Mouse (Mus musculus) R1 (cell line): ENCODE measurements around the gene Hydin.
A peak's percentile ranks its signal among the peaks of the same experiment; 100 is the strongest.

Source experiments
- DNase-seq: peaks from one replicate; pipeline ENCODE4 v3.0.0-alpha.2; 2018; ENCODE audit warnings: low read depth, low spot score

Hydin gene

DNA sequence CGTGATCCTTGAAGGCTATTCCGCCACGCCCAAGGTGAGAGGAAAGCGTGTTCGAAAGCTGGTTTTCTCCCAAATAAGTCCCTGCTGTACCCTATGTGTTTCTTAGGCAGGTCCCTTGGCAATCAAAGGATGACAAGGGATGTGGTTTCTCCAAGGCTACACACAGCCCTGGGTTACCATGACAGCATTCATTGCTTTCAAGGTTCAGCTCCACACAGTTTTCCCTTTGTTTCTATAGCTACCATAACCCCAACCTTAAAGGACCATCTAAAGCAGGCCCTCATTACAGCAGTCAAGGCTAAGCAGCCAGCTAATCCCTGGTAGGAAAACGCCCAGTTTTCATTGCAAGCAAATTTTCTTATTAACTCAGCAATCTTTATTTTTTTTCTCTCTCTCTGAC lies 183.7 kb downstream of the Hydin start:
- peak; percentile 43 for DNase-seq

DNA sequence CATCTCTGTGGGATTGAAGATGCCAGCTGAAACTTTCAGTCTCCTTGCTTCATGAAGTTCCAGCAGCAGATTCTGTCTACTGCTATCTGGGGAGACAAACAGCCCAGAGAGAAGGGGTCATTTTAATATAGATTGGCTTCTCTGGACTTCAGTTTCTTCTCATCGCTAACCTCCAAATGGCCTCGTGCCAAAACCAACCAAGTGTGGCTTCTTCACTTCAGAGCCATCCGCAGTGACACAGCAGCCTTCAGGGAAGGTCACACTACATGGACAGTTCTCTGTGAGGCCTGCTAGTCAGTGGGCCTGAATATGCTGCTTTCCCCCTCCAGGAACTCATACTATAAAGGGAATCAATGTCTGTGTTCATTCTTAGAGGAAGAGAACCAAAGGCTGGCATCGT lies 187.7 kb downstream of the Hydin start:
- DNase-seq, result no peak

DNA sequence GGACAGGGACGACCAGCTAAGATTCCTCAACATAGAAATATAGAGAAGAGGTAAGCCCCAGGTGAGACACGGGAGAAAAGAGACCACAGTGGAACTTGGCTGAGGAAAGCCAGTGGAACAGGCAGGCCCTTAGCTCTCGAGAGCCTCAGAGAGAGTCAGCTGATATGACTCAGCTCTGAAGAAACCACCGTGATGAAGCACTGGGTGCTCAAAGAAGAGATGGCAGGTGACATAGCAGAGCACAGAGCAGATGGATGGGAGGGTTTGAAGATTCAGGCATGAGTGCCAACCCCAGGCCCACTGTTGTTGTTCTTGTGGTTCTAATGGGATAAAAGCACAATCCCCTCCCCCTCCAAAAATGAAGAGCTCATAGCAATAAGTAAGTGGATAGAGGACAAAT lies 190.6 kb downstream of the Hydin start:
- no peak for DNase-seq

DNA sequence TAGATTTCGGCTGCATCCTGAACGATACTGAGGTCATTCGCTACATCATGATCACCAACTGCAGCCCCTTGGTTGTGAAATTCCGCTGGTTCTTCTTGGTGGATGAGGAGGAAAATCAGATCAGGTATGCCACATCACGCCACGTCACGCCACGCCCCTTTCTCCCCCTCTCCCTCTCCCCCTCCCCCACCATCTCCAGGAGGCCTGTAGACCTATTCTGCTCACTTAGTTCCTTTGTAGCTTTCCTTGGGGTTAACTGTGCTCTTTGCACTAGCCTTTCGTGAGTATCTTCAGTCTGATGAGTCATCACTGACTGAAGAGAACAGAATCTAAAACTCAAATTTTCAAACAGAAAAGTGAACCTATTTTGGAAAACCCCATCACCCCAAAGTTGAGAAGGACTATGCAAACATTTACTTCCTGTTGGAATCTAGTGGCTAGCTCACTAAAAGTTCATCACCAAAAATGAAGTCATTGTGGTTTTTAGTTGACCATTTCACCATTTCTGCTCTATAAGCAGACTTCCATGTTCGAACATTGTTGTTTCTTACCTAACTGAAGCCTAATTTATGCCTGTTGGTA lies 195.9 kb downstream of the Hydin start:
- DNase-seq, result no peak

DNA sequence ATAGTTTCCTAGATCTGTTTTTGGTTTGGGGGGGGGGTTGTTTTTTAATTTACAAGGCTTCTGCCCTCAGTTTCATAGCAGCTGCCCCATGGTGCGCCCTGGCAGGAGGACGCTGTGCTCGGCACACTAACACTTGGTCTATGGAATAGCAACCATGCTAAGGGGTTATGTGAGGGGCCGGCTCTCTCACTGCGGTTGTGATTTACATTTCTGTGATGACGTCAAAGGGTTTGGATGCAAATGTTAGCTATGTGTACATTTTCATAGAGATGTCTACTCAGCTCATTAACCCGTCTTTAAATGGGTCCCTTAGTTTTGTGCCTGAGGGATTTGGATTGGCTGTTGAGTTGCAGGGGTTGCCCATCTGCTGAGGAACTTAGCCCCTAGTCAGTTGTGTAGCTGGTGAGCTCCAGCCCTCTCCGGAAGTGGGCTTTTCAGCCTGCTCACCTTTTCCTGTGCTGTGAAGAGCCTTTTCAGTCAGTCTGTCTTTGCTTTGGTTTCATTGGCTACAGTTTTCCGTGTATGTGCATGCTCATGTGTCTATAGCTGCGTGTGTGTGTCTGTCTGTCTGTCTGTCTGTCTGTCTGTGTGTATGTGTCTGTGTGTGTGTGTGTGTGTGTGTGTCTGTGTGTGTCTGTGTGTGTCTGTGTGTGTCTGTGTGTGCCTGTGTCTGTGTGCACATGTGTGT lies 197.1 kb downstream of the Hydin start:
- DNase-seq, result no peak

DNA sequence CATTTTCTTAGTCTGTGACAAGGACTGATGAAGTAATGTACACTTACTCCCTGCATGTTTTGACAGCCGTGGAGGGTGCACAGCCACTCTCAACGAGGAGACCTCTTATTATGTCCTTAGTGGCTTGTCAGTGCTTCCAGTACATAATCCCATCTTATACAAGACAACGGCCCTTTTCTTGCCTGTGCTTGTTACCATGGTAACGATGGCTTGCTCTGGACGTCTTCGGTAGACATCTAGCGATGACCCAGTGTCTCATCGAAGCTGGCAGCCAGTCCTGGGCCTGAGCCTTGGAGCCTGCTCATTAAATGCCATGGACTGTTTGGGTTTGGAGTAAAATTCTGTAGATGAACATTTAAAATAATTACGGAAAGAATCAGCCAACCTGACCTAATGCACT lies 198.8 kb downstream of the Hydin start:
- DNase-seq, result peak; percentile 49

DNA sequence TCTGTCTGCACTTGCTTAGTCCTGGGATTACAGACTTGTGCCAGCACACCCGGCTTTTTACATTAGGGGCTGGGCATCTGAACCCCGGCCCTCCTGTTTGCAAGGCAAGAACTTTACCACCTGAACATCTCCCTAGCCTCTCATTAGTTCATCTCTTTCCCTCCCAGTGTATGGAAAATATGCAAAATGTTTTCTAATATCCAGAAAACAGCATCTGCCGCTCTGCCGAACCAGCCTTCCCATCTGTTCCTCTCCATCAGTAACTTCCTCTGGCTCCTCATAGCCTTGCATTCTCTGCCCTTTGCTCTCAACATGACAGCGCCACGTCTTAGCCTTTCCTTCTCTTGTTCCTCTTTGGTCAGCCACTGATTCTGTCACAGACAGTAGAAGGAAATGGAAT lies 210.5 kb downstream of the Hydin start:
- no peak for DNase-seq

DNA sequence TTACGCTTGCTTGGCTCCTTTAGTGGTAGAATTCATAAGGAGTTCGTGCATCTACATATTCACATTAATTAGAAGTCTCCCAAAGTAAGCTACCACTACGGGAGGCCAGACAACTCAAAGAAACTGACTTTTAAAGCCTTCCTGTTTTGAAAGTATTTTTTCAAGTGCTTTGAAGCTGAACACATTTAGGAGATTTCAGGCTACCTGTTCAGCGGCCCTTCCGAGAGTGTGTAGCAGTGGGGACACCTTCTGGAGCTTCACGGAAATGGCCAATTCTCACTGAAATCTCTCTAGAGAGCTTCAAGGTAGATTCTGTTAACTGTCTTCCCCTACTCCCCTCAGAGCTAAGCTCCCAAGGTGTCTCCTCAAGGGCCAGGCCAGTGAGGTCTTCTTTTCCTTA lies 211.8 kb downstream of the Hydin start:
- peak; percentile 53 for DNase-seq

DNA sequence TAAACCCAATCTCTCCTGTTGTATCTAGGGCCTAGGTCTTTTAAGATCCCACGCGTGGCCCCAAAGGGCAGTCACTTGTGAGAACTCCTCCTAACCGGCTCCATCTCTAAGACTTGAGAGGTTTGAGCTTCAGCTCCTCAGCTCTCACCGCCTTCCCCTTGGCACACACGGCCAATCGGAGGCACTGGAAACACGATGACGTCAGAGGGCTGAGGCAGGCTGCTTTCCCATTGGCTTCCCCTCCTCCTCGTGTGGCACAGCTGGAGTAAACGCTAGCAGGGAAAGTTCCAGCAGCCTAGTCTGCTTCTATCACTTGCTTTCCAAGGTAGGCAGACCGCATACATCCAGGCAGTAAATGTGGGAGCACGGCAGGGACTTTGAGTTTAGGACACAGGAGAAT lies 212.6 kb downstream of the Hydin start:
- peak; percentile 83 for DNase-seq

DNA sequence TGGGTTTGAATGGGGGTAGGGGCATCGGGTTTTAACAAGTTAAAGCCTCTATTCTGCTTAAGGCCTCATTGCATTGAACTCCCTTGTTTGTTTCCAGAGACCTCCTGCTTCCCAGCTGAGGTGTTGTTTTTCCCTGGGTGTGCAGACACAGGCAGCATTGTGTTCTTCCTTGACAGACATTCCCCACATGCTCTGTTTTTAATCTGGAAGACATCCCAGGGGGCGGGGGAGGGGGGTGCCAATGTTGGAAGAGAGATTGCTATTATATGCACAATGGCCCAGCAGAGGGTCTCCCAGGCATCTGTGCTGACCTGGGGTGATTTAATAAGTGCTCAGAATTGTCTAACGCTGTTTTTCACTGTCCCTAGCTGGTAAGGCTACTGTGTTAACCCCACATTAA lies 215.5 kb downstream of the Hydin start:
- DNase-seq, result no peak

DNA sequence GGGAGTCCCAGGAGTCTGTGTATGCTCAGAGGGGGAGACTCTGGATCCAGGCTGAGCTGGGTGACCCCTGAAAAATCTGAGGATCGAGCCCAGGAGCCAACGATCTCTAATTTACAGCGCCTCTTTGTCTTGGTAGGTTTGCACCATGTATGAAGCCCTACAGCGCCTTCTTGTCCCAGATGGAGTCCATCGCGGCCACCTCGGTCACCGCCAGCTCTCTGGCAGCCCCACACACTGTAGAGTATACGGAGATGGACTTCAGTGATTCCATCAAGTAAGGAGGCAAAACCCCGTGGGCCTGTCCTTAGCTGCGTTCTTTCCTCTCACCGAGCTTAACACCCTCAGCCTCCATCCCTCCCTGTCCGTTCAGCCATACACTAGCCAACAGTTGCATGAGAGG lies 218.5 kb downstream of the Hydin start:
- DNase-seq, result no peak

DNA sequence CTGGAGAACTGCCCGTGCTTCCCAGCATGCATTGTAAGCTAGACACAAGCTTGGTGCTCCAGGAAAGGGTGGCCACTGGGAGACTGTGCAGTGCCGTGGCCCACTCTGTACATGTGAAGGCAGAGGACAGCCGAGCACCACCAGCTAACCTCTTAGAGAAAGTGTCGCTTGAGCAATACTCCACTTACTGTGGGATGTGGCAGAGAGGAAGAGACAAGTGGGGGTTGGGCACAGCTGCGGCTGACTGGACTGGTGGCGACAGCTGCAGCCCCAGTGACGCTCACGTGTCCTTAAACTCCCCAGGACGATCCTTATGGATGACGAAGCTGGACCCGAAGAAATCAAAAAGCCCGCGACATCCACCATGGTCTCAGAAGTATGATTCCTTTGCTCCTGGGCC lies 219.2 kb downstream of the Hydin start:
- no peak for DNase-seq

DNA sequence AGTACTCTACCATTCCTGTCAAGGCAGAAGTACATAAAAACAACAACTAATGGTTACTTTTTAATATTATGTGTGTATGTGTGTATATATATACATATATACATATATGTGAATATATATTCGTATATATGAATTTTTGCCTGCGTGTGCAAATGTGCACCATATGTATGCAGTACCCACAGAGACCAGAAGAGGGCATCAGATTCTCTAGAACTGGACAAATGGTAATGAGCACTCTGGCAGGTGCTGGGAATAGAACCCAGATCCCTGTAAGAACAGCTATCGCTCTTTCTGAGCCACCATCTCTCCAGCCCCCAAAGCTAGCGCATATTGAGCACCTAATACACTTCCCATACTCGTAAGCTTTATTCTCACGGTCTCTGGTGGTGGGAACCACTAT lies 220.9 kb downstream of the Hydin start:
- peak; percentile 63 for DNase-seq

DNA sequence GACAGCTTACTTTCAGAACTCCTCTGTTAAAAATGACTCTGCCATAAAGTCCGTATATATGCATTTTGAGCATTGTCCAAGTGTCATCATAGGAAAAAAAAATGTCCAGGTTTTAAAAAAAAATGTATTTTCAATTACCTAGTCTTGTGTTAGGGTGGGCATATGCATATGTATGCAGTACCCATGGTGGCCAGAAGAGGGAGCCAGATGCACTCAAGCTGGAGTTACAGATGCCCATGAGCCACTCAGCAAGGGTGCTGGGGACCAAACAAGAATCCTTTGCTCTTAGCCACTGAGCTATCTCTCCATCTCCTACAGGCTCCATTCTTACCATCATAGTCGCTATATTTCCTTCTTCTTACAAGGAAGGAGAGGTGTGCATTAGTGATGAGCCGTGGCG lies 222.6 kb downstream of the Hydin start:
- peak; percentile 77 for DNase-seq

DNA sequence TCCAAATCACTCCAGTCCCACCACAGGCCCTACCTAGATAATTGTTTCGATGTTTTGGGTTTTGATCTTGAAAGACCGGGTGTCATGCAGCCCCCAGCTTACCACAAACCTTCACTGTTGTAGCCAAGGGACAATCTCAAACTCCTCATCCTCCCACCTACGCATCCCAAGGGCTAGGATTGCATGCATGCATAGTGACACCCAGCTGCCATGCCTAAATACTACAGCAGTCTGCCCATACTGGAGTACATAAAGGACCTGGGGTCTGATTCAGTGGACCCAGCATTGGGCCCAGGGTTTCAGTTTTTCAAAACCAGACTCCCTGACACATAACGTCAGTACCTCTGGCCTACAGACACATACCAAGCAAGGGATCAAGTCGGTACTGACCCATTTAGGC lies 224.3 kb downstream of the Hydin start:
- DNase-seq, result no peak

DNA sequence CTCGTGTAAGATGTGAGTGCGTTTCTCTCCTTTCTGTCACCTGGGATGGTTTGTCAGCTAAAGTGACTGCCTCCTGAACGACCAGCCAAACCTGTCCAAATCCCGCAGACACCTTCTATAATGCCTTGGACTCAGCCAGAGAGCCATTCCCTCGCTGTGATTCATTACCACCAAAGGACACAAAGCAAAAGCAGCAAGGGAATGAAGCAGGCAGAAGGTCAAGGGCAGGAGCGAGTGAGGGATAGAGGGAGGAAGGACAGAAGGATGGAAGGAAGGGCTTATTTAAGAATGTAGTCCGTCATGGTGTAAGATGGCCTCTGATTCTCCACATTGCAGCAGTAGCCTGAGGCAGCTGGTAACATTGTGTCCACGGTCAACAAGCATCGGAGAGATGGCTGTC lies 229.5 kb downstream of the Hydin start:
- DNase-seq, result no peak

DNA sequence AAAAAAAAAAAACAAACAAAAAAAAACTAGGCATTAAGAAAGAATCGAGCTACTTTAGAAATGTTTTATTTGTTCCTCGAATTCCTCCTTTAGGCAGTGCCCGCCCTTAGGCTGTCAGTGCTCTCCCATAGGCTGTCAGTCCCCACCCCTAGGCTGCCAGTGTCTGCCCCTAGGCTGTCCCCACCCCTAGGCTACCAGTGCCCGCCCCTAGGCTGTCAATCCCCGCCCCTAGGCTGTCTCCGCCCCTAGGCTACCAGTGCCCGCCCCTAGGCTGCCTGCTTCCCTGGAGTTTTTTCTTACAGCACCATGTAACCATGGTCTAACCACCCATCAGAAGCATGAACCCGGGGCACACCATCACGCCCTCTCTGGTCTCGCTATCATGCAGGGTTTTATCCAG lies 233.5 kb downstream of the Hydin start:
- DNase-seq, result peak; percentile 90

DNA sequence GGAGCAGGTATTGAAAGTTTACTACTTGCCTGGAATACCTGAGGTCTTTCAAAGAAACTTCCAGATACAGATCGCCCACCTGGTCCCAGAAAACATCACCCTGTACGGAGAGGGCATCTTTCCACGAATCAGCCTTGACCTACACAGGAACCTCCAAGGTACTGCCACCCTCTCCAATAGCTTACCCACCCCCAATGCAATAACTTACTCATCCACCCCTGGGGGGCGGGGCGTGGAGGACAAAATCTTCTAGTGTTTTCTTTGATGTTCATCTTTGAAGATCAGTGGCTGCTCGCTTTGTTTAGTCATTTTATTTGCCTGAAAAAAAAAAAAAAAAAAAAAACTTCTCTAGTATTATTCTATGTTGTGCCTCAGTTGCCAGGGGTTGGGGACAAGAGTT lies 233.9 kb downstream of the Hydin start:
- no peak for DNase-seq

DNA sequence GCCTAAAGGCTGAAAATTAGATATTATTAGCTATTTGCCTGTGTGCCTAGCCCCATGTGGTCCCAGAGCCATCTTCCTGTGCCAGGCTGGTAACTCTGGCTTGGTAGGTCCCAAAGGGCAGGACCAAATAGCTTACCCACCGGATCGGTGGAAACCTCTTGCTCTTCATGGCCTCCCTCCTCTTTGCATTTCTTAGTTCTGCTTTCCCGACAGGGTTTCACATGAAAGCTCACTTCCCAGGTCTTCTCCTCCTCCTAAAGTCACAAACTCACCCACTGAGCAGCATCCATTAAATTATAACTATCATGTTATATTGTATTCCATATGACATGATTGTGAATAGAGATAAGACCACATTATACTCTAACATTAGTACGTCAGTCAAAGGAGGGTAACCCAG lies 234.6 kb downstream of the Hydin start:
- no peak for DNase-seq

DNA sequence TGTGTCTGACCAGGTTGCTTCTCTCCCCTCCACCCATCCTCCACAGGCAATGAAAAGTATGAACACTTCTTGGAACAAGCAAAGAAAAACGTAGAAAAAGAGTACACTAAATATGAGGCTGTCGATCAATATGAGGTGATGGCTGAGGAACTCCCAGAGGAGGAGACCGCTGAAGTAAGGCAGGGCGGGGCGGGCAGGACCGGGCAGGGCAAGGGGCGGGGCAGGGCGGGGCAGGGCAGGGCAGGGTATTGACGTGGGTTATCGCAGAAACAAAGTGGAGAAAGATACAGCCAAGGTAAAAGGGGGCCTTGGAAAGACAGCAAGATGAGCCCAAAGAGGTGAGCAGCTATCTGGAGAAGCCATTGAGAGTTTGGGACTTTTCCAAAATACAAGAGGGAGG lies 236.1 kb downstream of the Hydin start:
- DNase-seq, result no peak

DNA sequence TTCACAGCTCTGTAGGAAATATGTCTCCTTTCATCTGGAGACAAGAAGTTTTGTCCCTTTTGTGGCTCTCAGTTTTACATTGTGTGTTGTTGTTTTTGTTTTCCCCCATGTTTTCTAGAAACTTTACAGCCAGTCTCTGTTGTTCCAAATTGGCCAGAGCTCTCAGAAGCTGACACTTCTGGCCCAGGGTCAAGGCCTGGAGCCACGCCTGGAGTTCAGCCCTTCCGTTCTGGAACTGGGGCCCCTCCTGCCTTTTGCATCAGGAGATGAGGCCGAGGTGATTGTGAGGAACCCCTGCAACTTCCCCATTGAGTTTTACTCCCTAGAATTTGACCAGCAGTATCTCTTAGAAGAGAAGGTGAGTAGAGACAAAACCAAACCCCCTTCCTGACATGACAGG lies 242.0 kb downstream of the Hydin start:
- no peak for DNase-seq

DNA sequence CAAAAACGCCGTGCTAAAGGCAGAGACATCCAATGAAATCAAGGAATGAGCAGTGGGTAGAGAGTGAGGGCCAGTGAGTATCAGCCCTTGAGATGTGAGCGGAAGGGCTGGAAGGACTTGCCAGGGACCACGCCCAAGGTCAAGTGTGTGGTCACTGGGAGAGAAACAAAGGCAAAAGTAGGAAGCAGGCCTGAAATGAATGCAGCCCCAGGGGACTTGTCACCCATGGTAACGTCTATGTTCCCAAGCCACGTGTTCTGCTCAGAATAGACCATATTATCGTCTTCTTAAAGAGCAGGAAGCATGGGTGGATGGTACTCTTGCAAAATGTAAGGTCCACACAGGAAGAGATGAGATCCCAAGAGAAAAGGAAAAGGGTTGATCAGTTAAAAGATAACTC lies 253.0 kb downstream of the Hydin start:
- peak; percentile 94 for DNase-seq

DNA sequence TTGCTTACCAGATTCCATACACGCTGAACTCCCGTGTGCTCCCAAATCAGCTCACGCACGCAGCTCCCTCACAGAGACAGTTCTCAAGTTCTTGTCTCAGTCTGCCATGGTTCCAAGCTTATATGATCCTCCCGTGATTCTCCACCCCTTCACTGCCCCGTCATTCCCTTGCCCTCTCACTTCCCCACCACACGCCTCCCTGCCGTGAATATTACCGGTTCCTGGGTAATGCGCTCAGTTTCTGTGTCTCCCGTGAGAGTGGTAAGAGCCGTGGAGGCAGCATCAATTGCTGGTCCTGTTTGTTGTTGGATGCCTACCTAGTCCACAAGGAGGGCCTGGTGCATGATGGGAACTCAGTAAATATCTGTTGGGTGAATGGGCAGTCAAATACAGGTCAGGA lies 255.1 kb downstream of the Hydin start:
- DNase-seq, result peak; percentile 43

DNA sequence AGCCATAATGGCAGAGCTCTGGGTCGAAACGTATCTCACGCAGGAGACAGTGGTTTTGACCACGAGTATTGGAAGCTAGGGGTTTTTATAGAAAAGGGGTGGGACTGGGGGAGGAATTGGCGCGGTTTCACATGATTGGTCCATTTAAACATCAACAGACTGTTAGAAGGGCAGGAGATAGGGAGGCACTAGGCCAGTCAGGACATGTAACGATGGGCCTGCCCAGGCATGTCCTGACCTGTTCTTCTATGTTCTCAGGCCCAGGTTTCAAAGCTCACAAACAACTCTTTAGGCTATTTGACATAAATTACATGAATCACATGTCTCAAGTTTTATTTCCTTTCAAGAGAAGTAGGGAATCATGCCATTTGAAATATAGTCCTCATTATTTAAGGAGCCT lies 255.7 kb downstream of the Hydin start:
- peak; percentile 59 for DNase-seq
